ENCODE assay signal across 8 mouse cellular contexts in the genomic region with DNA sequence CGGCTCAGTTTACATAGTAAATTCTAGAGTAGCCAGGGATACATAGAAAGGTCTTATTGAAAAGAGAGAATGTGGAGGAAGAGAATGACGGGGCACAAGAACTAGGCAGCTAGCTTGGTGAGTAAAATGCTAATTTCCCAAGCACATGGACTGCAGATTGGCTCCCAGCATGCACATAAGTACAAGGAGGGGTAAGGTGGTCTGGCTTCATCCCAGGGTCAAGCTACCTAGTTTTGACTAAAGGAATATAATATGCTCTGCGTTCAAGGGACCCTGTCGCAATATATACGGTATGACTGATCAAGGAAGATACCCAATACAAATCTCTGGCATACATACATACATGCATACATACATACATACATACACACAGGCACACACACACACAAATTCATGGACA.
"Had no signal": no experiment of that assay in that cellular context is flagged by ENCODE, and none has a peak within 500 bp of the region (broad histone marks: within the 10 kb centered on the region; RNA-seq: fewer than 3 reads in every experiment).

No protein-coding gene starts in this region.

- DNase-seq: liver, postnatal 0 days; lung, adult 2 months; lung, postnatal 14 days; lung, postnatal 36 days; right cerebral cortex, postnatal 14 days; thymus, adult 2 months; thymus, postnatal 25 days; thymus, postnatal 4 days had no signal
